Mouse (Mus musculus) ES-E14 (cell line): Measurements from ENCODE around the gene E2f3.

Experiments used
- HCFC1 ChIP-seq: IDR thresholded peaks from 2 replicates; pipeline ENCODE4 v1.6.1; 2012; ENCODE audit warnings: low read length, inconsistent platforms, borderline replicate concordance; ENCODE audit not compliant: insufficient read depth
- MAFK ChIP-seq: IDR thresholded peaks from 2 replicates; pipeline ENCODE4 v1.6.1; 2014; ENCODE audit warnings: mild to moderate bottlenecking, low read depth, low read length, inconsistent platforms; ENCODE audit not compliant: insufficient read depth
- ZC3H11A ChIP-seq: IDR thresholded peaks from 2 replicates; pipeline ENCODE4 v1.6.1; 2012; ENCODE audit warnings: low read depth, mild to moderate bottlenecking, inconsistent platforms, low read length, borderline replicate concordance

- TF ChIP-seq MAFK (no peak), HCFC1 (no peak), ZC3H11A (no peak)
These were observed 83.2 kb downstream of the E2f3 start for GRCm38 (mm10) chr13:29902676-29903075.
